Mouse (Mus musculus): ENCODE results near the gene Otud5.

- TF ChIP-seq CTCF (IDR thresholded peaks at IDR 0.05; ENCODE audit: low read depth, low read length), result no peak
- TF ChIP-seq TAL1 (conservative IDR thresholded peaks at IDR 0.05; ENCODE audit: low read depth, low read length), result no peak
These were observed 22.0 kb downstream of the Otud5 start for GRCm38 (mm10) chrX:7863181-7863580.
